Mouse (Mus musculus): ENCODE measurements around the gene Cmip. TPM values are rescaled to one million over a fixed set of nuclear protein-coding genes. Genes with fewer than 3 reads are reported as not detected.

Gene Cmip
- polyA plus RNA-seq, 1 experiment = 92.3 TPM

- TF ChIP-seq GATA1 (IDR thresholded peaks at IDR 0.05; ENCODE audit: borderline replicate concordance, low read length) (no peak), FLI1 (IDR thresholded peaks at IDR 0.05; ENCODE audit: low read length) (no peak)
- H3K4me3 ChIP-seq (replicated peaks) = no peak overlapping the region
- H3K36me3 ChIP-seq (replicated peaks; ENCODE audit: low read length) = peaks cover 100% of the 10 kb centered on the region
- H3K9me3 ChIP-seq = no peaks in the 10 kb centered on the region
- H3K27me3 ChIP-seq (replicated peaks) = no peaks in the 10 kb centered on the region
- peaks cover 39% of the 10 kb centered on the region for H3K4me1 ChIP-seq
Observed at GRCm38 (mm10) chr8:117433968-117434367, 177.1 kb downstream of the Cmip start.

DNA sequence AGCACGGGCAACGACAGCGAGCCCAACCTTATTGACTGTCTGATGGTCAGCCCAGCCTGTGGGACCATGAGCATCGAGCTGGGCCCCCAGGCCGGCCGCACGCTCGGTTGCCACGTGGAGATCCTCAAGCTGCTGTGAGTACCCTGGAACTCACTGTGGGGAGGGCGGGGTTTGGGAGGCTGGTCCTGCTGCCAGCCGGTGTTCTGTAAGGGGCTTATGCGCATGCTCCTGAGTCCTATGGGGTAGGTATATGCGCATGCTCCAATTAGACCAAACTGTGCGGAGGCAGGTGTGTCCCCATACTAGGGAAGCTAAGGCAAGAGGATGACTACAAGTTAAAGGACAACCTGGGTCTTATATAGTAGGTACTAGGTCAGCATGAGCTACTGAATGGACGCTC is 179.9 kb downstream of the Cmip start:
- TF ChIP-seq GATA1 (IDR thresholded peaks at IDR 0.05; ENCODE audit: borderline replicate concordance, low read length) = no peak
- TF ChIP-seq FLI1 (IDR thresholded peaks at IDR 0.05; ENCODE audit: low read length) = no peak
- H3K27me3 ChIP-seq (replicated peaks) = no peaks in the 10 kb centered on the region
- no peak overlapping the region for H3K4me3 ChIP-seq (replicated peaks)
- H3K9me3 ChIP-seq = no peaks in the 10 kb centered on the region
- peaks cover 94% of the 10 kb centered on the region for H3K36me3 ChIP-seq (replicated peaks; ENCODE audit: low read length)
- peaks cover 43% of the 10 kb centered on the region for H3K4me1 ChIP-seq

GRCm38 (mm10) chr8:117437616-117438015 is 180.8 kb downstream of the Cmip start:
- TF ChIP-seq FLI1 (IDR thresholded peaks at IDR 0.05; ENCODE audit: low read length) (no peak), GATA1 (IDR thresholded peaks at IDR 0.05; ENCODE audit: borderline replicate concordance, low read length) (no peak)
- H3K27me3 ChIP-seq (replicated peaks) = no peaks in the 10 kb centered on the region

GRCm38 (mm10) chr8:117440317-117440716 is 183.5 kb downstream of the Cmip start:
- Histone ChIP-seq H3K9me3 (no peaks in the 10 kb centered on the region), H3K4me3 (replicated peaks) (no peak overlapping the region), H3K27me3 (replicated peaks) (no peaks in the 10 kb centered on the region)

More at GRCm38 (mm10) chr8:117437616-117438015, 180.8 kb downstream of the Cmip start:
- Histone ChIP-seq H3K9me3 (no peaks in the 10 kb centered on the region), H3K4me3 (replicated peaks) (no peak overlapping the region), H3K4me1 (peaks cover 43% of the 10 kb centered on the region), H3K36me3 (replicated peaks; ENCODE audit: low read length) (peaks cover 88% of the 10 kb centered on the region)

DNA sequence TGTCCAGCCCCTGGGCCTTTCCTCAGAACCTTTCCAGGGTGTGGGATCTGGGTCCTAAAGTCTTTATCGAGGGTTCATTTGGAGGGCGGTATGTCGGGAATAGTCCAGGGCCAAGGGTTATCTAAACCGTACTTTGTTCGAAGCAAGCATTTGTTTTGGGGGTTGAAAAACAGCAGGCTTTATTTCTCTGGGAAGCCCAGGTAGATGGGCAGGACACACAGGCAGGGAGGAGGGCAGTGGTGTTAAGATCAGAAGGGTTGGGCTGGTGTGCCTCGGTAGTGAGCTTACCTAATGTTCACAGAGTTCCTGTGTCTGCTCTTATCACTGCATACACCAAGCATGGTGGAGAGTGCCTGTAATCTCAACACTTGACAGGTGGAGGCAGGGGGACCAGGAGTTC is 183.9 kb downstream of the Cmip start:
- no peak for TF ChIP-seq GATA1 (IDR thresholded peaks at IDR 0.05; ENCODE audit: borderline replicate concordance, low read length)
- no peak for TF ChIP-seq FLI1 (IDR thresholded peaks at IDR 0.05; ENCODE audit: low read length)
- no peaks in the 10 kb centered on the region for H3K27me3 ChIP-seq (replicated peaks)
- H3K4me3 ChIP-seq (replicated peaks) = no peak overlapping the region
- no peaks in the 10 kb centered on the region for H3K9me3 ChIP-seq
- H3K36me3 ChIP-seq (replicated peaks; ENCODE audit: low read length) = peaks cover 86% of the 10 kb centered on the region
- peaks cover 37% of the 10 kb centered on the region for H3K4me1 ChIP-seq

More at GRCm38 (mm10) chr8:117440317-117440716, 183.5 kb downstream of the Cmip start:
- Histone ChIP-seq H3K4me1 (peaks cover 37% of the 10 kb centered on the region), H3K36me3 (replicated peaks; ENCODE audit: low read length) (peaks cover 86% of the 10 kb centered on the region)
- TF ChIP-seq GATA1 (IDR thresholded peaks at IDR 0.05; ENCODE audit: borderline replicate concordance, low read length) = no peak
- TF ChIP-seq FLI1 (IDR thresholded peaks at IDR 0.05; ENCODE audit: low read length) = no peak

DNA sequence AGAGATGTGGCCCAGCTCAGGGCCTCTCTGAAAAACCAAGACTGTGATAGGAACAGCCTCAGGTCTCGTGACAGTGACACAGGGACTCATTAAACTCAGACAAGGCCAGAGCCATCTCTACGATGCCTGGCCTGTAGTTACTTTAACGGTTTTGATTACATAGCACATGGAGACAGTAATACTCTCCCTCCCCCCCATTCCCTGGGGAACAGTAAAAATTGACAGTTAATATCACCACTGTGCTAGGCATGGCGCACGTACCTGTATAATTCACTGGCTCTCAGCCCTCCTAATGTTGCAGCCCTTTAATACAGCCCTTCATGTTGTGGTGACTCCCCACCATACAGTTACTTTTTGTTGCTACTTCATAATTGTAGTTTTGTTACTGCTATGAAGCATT is 188.6 kb downstream of the Cmip start:
- Histone ChIP-seq H3K36me3 (replicated peaks; ENCODE audit: low read length) (peaks cover 86% of the 10 kb centered on the region), H3K4me1 (peaks cover 19% of the 10 kb centered on the region)

GRCm38 (mm10) chr8:117446344-117446997 is 189.6 kb downstream of the Cmip start:
- no peak overlapping the region for H3K4me3 ChIP-seq (replicated peaks)
- TF ChIP-seq FLI1 (IDR thresholded peaks at IDR 0.05; ENCODE audit: low read length) = no peak
- TF ChIP-seq GATA1 (IDR thresholded peaks at IDR 0.05; ENCODE audit: borderline replicate concordance, low read length) = no peak
- peaks cover 14% of the 10 kb centered on the region for H3K4me1 ChIP-seq
- no peaks in the 10 kb centered on the region for H3K27me3 ChIP-seq (replicated peaks)
- peaks cover 89% of the 10 kb centered on the region for H3K36me3 ChIP-seq (replicated peaks; ENCODE audit: low read length)
- H3K9me3 ChIP-seq = no peaks in the 10 kb centered on the region

More for the DNA sequence above, 188.6 kb downstream of the Cmip start:
- Histone ChIP-seq H3K4me3 (replicated peaks) (no peak overlapping the region), H3K27me3 (replicated peaks) (no peaks in the 10 kb centered on the region), H3K9me3 (no peaks in the 10 kb centered on the region)
- no peak for TF ChIP-seq GATA1 (IDR thresholded peaks at IDR 0.05; ENCODE audit: borderline replicate concordance, low read length)
- no peak for TF ChIP-seq FLI1 (IDR thresholded peaks at IDR 0.05; ENCODE audit: low read length)

DNA sequence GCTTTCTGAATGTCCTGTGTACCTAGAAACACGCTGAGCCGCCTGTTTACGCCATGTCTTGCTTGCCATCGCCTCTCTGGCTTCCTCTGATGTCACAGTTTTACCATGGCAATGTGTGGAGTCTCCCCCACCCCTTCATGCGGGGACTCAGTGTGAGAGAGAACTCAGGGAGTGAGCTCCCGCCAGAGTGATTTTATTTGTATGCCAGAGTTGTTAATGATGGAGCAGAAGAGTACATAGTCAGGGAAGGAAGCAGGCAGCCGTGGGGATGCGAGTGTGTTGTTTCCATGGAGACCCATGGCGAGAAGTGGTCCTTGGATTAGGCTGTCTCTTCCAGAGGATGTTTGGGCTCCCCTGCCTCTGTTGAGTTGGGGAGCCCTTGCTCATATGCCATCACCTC is 194.2 kb downstream of the Cmip start:
- Histone ChIP-seq H3K9me3 (no peaks in the 10 kb centered on the region), H3K27me3 (replicated peaks) (no peaks in the 10 kb centered on the region), H3K36me3 (replicated peaks; ENCODE audit: low read length) (peaks cover 100% of the 10 kb centered on the region), H3K4me3 (replicated peaks) (no peak overlapping the region), H3K4me1 (peaks cover 37% of the 10 kb centered on the region)
- TF ChIP-seq GATA1 (IDR thresholded peaks at IDR 0.05; ENCODE audit: borderline replicate concordance, low read length) = no peak
- TF ChIP-seq FLI1 (IDR thresholded peaks at IDR 0.05; ENCODE audit: low read length) = no peak

DNA sequence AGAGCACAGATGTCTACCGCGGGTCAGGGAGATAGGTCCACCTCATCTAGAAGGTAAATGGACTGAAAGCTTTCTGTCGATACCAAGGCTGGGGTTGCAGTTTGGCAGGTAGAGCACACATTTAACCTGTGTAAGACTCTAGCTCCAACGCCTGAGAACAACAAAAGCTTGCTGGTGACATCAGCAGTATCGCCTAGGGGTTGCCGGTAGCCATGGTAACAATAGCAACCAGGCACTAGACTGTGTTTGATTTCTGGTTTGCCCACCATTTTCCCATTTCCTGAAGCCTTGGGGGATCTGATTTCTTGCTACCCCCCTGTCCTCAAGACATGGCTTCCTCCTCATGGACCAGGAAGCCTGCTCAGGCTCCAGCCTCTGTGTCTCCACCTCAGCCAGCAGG is 197.1 kb downstream of the Cmip start:
- H3K36me3 ChIP-seq (replicated peaks; ENCODE audit: low read length) = peaks cover 100% of the 10 kb centered on the region
- H3K9me3 ChIP-seq = no peaks in the 10 kb centered on the region
- no peak overlapping the region for H3K4me3 ChIP-seq (replicated peaks)
- TF ChIP-seq GATA1 (IDR thresholded peaks at IDR 0.05; ENCODE audit: borderline replicate concordance, low read length) (no peak), FLI1 (IDR thresholded peaks at IDR 0.05; ENCODE audit: low read length) (no peak)
- peaks cover 46% of the 10 kb centered on the region for H3K4me1 ChIP-seq
- no peaks in the 10 kb centered on the region for H3K27me3 ChIP-seq (replicated peaks)

- Histone ChIP-seq H3K4me3 (replicated peaks) (peak overlapping the region; percentile 16), H3K27me3 (replicated peaks) (no peaks in the 10 kb centered on the region), H3K9me3 (no peaks in the 10 kb centered on the region), H3K4me1 (peaks cover 46% of the 10 kb centered on the region), H3K36me3 (replicated peaks; ENCODE audit: low read length) (peaks cover 100% of the 10 kb centered on the region)
- TF ChIP-seq GATA1 (IDR thresholded peaks at IDR 0.05; ENCODE audit: borderline replicate concordance, low read length) (no peak), FLI1 (IDR thresholded peaks at IDR 0.05; ENCODE audit: low read length) (no peak)
Observed at GRCm38 (mm10) chr8:117454516-117455116, 197.8 kb downstream of the Cmip start.
